In the genomic region with DNA sequence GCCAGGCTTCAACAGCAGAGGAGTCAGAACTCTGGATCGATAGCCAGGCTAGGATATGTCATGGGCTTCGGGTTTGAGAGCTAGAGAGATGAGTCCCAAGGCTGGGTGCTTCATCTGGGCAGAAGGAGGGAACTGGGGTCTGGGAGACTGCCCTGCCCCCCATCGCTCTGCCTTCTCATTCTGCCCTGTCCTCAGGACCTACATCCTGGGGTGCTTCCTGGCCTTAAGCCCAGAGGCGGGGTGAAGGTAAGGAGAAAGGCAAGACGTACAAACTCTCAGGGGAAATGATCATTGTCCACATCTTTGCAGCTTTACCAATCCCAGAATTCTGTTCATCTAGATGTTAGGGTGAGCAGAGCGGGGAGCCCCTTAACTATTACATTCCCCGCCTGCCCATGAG, we compare ENCODE assay signal across 1 mouse cellular context.
TF ChIP-seq lines count a peak whose summit lies in the region.

No protein-coding gene starts in this region.

TF ChIP-seq in myocyte, 11 proteins besides CTCF, POLR2A, EP300 and RAD21:
- TF ChIP-seq MYOG (IDR thresholded peaks at IDR 0.05; ENCODE audit: control insufficient read depth in 1 of 3, insufficient read depth in 1 of 3, insufficient read length in 2 of 3, low read depth in 2 of 3) (no peak), E2F4 (IDR thresholded peaks at IDR 0.05; ENCODE audit: insufficient read depth) (no peak), REST (IDR thresholded peaks at IDR 0.05; ENCODE audit: insufficient read depth, insufficient read length) (no peak), MYOD1 (IDR thresholded peaks at IDR 0.05; ENCODE audit: control insufficient read depth in 1 of 3, insufficient read length in 2 of 3, low read depth in 2 of 3) (no peak), TCF3 (IDR thresholded peaks at IDR 0.05; ENCODE audit: insufficient read length, low read depth) (no peak), CEBPB (IDR thresholded peaks at IDR 0.05; ENCODE audit: insufficient read depth, poor library complexity, severe bottlenecking) (no peak), POLR2AphosphoS2 (IDR thresholded peaks at IDR 0.05; ENCODE audit: insufficient read length, low read depth) (no peak), USF1 (IDR thresholded peaks at IDR 0.05; ENCODE audit: low read depth) (no peak), SRF (IDR thresholded peaks at IDR 0.05; ENCODE audit: control insufficient read depth, insufficient read length, low read depth) (no peak), MAX (IDR thresholded peaks at IDR 0.05; ENCODE audit: low read depth) (no peak), TCF12 (IDR thresholded peaks at IDR 0.05; ENCODE audit: insufficient read depth, poor library complexity, severe bottlenecking) (no peak)
